Mouse (Mus musculus) G1E (cell line): Measurements from ENCODE around the gene Gbx1.

Experiments used
- CTCF ChIP-seq: IDR thresholded peaks from 2 replicates; pipeline ENCODE4 v1.5.1; 2012; ENCODE audit warnings: low read depth, low read length, inconsistent platforms, mixed read lengths
- GATA1 ChIP-seq: IDR thresholded peaks from 2 replicates; pipeline ENCODE4 v1.6.1; 2012; ENCODE audit warnings: borderline replicate concordance, low read length, inconsistent platforms, mixed read lengths
- POLR2AphosphoS5 ChIP-seq: IDR thresholded peaks from 2 replicates; pipeline ENCODE4 v1.6.1; 2012; ENCODE audit warnings: low read depth, low read length, inconsistent platforms; ENCODE audit not compliant: insufficient replicate concordance
- TAL1 ChIP-seq: conservative IDR thresholded peaks from 2 replicates; pipeline ENCODE4 v1.6.1; 2012; ENCODE audit warnings: low read depth, low read length, inconsistent platforms, mixed read lengths

- TF ChIP-seq CTCF (no peak), TAL1 (no peak), GATA1 (no peak), POLR2AphosphoS5 (no peak)
Observed at GRCm38 (mm10) chr5:24541144-24541569, 14.2 kb upstream of the Gbx1 start.
